Mouse (Mus musculus) hindbrain, embryonic 13.5 days (tissue): ENCODE measurements at regions not wholly inside any gene's neighbourhood (a gene's known extent, or its start where the extent isn't known, plus 50 kb on each side); places are given as distances from the start of the nearest gene placed in this dataset.
A peak's percentile ranks its signal among the peaks of the same experiment; 100 is the strongest.

Source experiments
- ATAC-seq: fragments of 200-750 bp; cut with Nextera tagmentation; 2 replicates; pipeline ENCODE4 v1.8.0; 2017; ENCODE audit warnings: moderate TSS enrichment; ENCODE audit not compliant: low FRiP score
- H3K27ac ChIP-seq: fragments of 300-500 bp; sonication (generic); 2 replicates; pipeline ENCODE4 v1.5.1; 2015; ENCODE audit warnings: inconsistent platforms, mild to moderate bottlenecking, moderate library complexity
- H3K27me3 ChIP-seq: fragments of 300-500 bp; sonication (generic); 2 replicates; pipeline ENCODE4 v1.6.1; 2015; ENCODE audit warnings: mild to moderate bottlenecking, inconsistent platforms
- H3K36me3 ChIP-seq: fragments of 300-500 bp; sonication (generic); 2 replicates; pipeline ENCODE4 v1.6.1; 2015; ENCODE audit warnings: mild to moderate bottlenecking, inconsistent platforms
- H3K4me1 ChIP-seq: fragments of 300-500 bp; sonication (generic); replicated peaks from 2 replicates; pipeline ENCODE4 v1.6.1; 2015; ENCODE audit warnings: inconsistent platforms
- H3K4me2 ChIP-seq: fragments of 300-500 bp; sonication (generic); 2 replicates; pipeline ENCODE4 v1.6.1; 2015; ENCODE audit warnings: inconsistent platforms, mild to moderate bottlenecking, moderate library complexity
- H3K4me3 ChIP-seq: fragments of 300-500 bp; sonication (generic); 2 replicates; pipeline ENCODE4 v1.5.1; 2015; ENCODE audit warnings: mild to moderate bottlenecking, inconsistent platforms
- H3K9ac ChIP-seq: fragments of 300-500 bp; sonication (generic); 2 replicates; pipeline ENCODE4 v1.6.1; 2015; ENCODE audit warnings: mild to moderate bottlenecking, inconsistent platforms
- H3K9me3 ChIP-seq: fragments of 300-500 bp; sonication (generic); 2 replicates; pipeline ENCODE4 v1.6.1; 2016; ENCODE audit warnings: inconsistent platforms
- WGBS: fragments of 180-500 bp; shearing (Covaris S2); methylation state at CpG from one replicate; pipeline ENCODE4 v1.1.7; 2015; 5-methylcytosine and 5-hydroxymethylcytosine counted together

GRCm38 (mm10) chr3:118445360-118445759 is 116.6 kb upstream of the Dpyd start:
- no peak for ATAC-seq
- H3K9me3 ChIP-seq: no peaks in the 10 kb centered on the region
- no peaks in the 10 kb centered on the region for H3K27me3 ChIP-seq
- H3K9ac ChIP-seq: no peak overlapping the region
- 0 out of 2 replicates have a peak, but pooled peaks cover 7% of the 10 kb centered on the region for H3K4me1 ChIP-seq
- WGBS: 74% methylated on average over 4 of the region's 4 CpGs
- no peak overlapping the region for H3K4me2 ChIP-seq
- no peaks in the 10 kb centered on the region for H3K36me3 ChIP-seq
- no peak overlapping the region for H3K4me3 ChIP-seq
- H3K27ac ChIP-seq: no peak overlapping the region

DNA sequence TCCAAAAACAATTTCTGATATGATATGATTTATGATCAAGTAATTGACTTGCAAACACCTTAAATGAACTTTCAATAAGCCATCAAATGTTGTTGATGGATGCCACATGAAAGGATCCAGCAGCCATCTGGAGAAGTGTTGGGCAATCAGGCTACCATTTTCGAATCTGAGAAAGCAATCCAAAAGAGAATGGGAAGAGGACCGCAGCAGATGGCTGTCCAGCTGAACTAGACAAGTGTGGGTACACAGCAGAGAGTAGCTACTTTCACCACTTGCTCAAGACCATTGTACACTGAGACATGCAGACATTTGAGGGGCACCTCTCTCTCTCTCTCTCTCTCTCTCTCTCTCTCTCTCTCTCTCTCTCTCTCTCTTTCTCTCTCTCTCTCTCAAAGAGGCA is 102.3 kb upstream of the Dpyd start:
- Histone ChIP-seq H3K4me1 (0 out of 2 replicates have a peak, but pooled peaks cover 3% of the 10 kb centered on the region), H3K27ac (no peak overlapping the region), H3K4me3 (no peak overlapping the region), H3K4me2 (no peak overlapping the region), H3K9me3 (no peaks in the 10 kb centered on the region), H3K36me3 (no peaks in the 10 kb centered on the region), H3K27me3 (no peaks in the 10 kb centered on the region), H3K9ac (no peak overlapping the region)
- WGBS: 85% methylated on average over 2 of the region's 2 CpGs
- no peak for ATAC-seq

- H3K4me3 ChIP-seq: no peak overlapping the region
- H3K4me1 ChIP-seq: 0 out of 2 replicates have a peak, but pooled peaks cover 3% of the 10 kb centered on the region
- 87% methylated on average over 2 of the region's 2 CpGs for WGBS
- H3K9me3 ChIP-seq: no peaks in the 10 kb centered on the region
- H3K27ac ChIP-seq: no peak overlapping the region
- H3K9ac ChIP-seq: no peak overlapping the region
- peaks cover 5% of the 10 kb centered on the region; the same call in 1 of the 2 replicates for H3K36me3 ChIP-seq
- ATAC-seq: no peak
- H3K27me3 ChIP-seq: no peaks in the 10 kb centered on the region
- no peak overlapping the region for H3K4me2 ChIP-seq
These were observed 96.3 kb upstream of the Dpyd start for GRCm38 (mm10) chr3:118465611-118466010.

DNA sequence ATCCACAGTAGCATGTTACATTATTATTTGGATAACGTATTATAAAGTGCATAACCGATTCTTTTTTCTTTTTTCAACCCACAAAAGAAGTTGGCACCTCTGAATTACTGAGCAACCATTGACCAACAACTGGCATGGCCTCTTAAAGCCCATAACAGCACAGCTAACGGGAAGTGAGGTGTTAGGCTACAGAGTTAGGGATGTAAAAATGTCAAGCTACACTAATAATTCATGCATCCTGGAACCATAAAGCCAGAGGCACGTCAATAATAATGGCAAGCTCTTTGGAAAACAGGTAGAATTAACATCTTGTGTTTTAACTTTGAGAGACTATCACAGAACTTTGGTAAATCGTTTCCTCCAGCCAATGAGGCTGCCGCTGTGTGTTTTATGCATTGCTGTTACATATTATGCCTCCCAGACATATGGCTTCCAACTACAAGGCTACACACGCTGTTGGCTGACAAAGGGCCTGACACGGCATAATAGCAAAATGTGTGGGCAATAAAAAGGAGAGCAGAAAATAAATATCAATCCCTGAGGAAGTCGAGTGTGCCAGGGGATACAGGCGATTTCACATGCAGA is 89.6 kb upstream of the Dpyd start:
- H3K27ac ChIP-seq: 0 out of 2 replicates have a peak overlapping the region, but pooled peaks have one; percentile 23
- no peak for ATAC-seq
- 69% methylated on average over 10 of the region's 10 CpGs for WGBS
- H3K4me3 ChIP-seq: no peak overlapping the region
- H3K4me1 ChIP-seq: peaks cover 11% of the 10 kb centered on the region; the same call in 1 of the 2 replicates
- peaks cover 5% of the 10 kb centered on the region; the same call in 1 of the 2 replicates for H3K36me3 ChIP-seq
- H3K4me2 ChIP-seq: no peak overlapping the region
- no peaks in the 10 kb centered on the region for H3K27me3 ChIP-seq
- H3K9ac ChIP-seq: no peak overlapping the region
- H3K9me3 ChIP-seq: no peaks in the 10 kb centered on the region

DNA sequence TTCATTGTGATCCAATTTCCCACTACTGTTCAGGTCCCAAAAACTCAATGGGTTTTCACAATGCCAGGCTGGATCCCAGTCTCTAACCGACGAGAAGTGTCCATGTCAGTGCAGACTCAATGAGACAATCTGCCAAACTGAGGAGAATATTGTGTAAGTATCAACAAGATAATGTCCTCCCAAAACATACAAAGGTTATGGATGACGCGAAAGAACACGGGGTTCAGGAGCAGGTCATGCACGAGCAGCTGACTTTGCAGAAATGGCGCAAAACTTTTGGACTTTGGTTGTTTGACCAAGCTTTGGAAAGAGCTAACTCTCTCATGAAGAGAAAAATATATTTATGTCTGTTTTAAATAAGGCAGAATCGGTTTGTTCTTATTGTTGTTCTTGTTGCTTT is 83.9 kb upstream of the Dpyd start:
- H3K4me2 ChIP-seq: no peak overlapping the region
- no peaks in the 10 kb centered on the region for H3K9me3 ChIP-seq
- no peaks in the 10 kb centered on the region for H3K4me1 ChIP-seq
- ATAC-seq: no peak
- H3K4me3 ChIP-seq: no peak overlapping the region
- H3K27ac ChIP-seq: no peak overlapping the region
- H3K9ac ChIP-seq: no peak overlapping the region
- H3K36me3 ChIP-seq: no peaks in the 10 kb centered on the region
- 86% methylated on average over 8 of the region's 8 CpGs for WGBS
- H3K27me3 ChIP-seq: no peaks in the 10 kb centered on the region

DNA sequence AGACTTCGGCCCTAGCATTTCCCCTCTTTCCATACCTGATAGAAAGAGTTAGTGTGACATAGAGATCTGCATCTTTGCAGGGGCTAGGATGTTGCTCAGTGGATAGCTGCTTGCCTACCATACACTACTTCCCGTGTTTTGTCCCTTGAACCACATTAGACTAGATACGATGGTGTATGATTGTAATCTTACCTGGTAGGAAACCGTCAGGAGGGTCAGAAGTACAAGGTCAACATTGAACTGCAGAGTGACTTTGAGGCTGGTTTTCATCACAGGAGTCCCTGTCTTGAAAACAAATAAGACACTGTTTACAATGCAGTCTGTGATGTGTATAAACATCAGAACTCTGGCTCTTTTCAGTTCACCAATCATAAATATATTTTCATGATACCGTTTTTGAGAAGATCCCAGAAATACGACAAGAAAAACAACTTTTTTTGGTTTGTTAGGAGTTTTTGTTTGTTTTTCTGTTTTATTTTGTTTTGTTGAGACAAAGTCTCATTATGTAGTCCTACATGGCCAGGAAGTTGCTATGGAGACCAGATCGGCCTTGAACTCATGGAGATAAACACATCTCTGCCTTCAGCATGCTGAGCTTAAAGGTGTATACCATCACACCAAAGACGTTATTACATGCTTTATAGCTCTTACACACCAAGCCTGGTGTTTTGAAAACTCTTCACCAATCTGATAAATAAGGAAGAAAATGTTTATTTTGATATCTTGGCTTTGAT is 81.2 kb upstream of the Dpyd start:
- no peak for ATAC-seq
- Histone ChIP-seq H3K4me2 (no peak overlapping the region), H3K9me3 (no peaks in the 10 kb centered on the region), H3K27ac (no peak overlapping the region), H3K36me3 (no peaks in the 10 kb centered on the region), H3K4me3 (no peak overlapping the region), H3K27me3 (no peaks in the 10 kb centered on the region), H3K4me1 (no peaks in the 10 kb centered on the region), H3K9ac (no peak overlapping the region)
- 73% methylated on average over 8 of the region's 8 CpGs for WGBS

DNA sequence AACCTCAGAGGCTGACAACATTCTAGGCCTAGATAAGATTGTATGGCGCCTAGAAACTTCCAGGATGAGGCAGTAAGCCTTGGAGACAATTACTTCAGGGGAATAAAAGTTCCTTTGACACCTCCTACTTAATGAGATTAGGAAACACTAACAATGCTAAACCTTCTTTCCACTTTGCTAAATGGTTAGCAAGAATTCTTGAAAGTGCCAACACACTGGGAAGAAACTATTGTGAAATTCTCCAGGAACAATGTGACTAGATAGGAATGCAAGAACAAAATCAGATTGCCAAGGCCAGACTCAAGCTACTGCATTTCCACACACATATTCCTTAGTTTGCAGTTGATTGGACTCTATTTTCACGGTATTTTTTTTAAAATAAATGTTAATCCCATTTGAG is 76.0 kb upstream of the Dpyd start:
- H3K27me3 ChIP-seq: no peaks in the 10 kb centered on the region
- no peaks in the 10 kb centered on the region for H3K9me3 ChIP-seq
- no peaks in the 10 kb centered on the region for H3K4me1 ChIP-seq
- H3K36me3 ChIP-seq: no peaks in the 10 kb centered on the region
- H3K4me2 ChIP-seq: no peak overlapping the region
- no peak overlapping the region for H3K4me3 ChIP-seq
- no peak overlapping the region for H3K27ac ChIP-seq
- no peak overlapping the region for H3K9ac ChIP-seq
- WGBS: 73% methylated on average over 2 of the region's 2 CpGs
- ATAC-seq: no peak

DNA sequence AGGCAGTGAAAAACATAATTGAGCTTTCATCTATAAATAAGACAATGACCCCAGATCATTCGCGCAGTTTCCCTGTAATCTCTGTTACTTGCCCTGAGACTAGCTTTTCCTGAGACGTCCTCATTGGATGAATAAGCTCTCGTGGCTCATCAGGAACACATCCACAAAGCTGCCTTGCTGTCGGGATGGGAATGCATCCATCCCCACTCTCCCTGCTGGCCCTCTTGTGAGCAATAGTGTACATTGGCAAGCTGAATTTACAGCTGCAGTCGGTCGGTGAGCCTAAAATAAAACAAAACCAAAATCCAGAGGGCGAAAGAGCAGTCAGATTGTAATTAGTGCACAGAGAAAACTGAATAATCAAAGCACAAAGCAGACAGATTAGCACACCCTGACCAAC is 74.5 kb upstream of the Dpyd start:
- Histone ChIP-seq H3K36me3 (no peaks in the 10 kb centered on the region), H3K4me3 (no peak overlapping the region), H3K9me3 (no peaks in the 10 kb centered on the region), H3K4me1 (no peaks in the 10 kb centered on the region), H3K4me2 (no peak overlapping the region), H3K27me3 (no peaks in the 10 kb centered on the region), H3K27ac (no peak overlapping the region), H3K9ac (no peak overlapping the region)
- 72% methylated on average over 8 of the region's 8 CpGs for WGBS
- ATAC-seq: no peak

- WGBS: 95% methylated on average over 1 of the region's 1 CpGs
- Histone ChIP-seq H3K9me3 (no peaks in the 10 kb centered on the region), H3K27ac (no peak overlapping the region), H3K4me1 (no peaks in the 10 kb centered on the region), H3K9ac (no peak overlapping the region), H3K4me2 (no peak overlapping the region), H3K4me3 (no peak overlapping the region), H3K36me3 (no peaks in the 10 kb centered on the region), H3K27me3 (no peaks in the 10 kb centered on the region)
- ATAC-seq: no peak
These were observed 70.8 kb upstream of the Dpyd start for GRCm38 (mm10) chr3:118491101-118491500.

GRCm38 (mm10) chr3:118491871-118492270 is 70.1 kb upstream of the Dpyd start:
- Histone ChIP-seq H3K36me3 (no peaks in the 10 kb centered on the region), H3K9ac (no peak overlapping the region), H3K4me1 (no peaks in the 10 kb centered on the region), H3K4me2 (no peak overlapping the region), H3K27ac (no peak overlapping the region), H3K27me3 (no peaks in the 10 kb centered on the region), H3K9me3 (no peaks in the 10 kb centered on the region), H3K4me3 (no peak overlapping the region)
- ATAC-seq: no peak
- WGBS: 94% methylated on average over 5 of the region's 5 CpGs

DNA sequence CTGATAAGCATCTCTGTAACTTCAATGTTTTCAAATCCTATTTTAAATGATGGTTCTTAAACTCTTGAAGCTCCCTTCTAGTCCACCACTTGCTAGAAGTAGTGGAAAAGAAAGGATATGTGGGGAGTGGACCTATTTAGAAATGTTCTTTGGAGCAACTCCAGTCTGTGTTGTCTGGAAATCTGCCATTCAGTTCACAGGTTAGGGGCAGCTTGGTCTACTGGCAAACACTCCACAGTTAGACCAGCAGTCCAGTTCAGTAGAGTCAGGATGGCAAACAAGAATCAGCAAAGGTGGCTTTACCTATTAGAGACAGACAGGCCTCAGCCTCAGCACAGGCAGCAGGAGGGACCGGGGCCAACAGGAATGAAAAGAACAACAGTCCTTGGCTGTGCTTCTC is 67.3 kb upstream of the Dpyd start:
- ATAC-seq: no peak
- Histone ChIP-seq H3K4me1 (no peaks in the 10 kb centered on the region), H3K9me3 (no peaks in the 10 kb centered on the region), H3K4me3 (no peak overlapping the region), H3K4me2 (no peak overlapping the region), H3K36me3 (no peaks in the 10 kb centered on the region), H3K27me3 (no peaks in the 10 kb centered on the region), H3K27ac (no peak overlapping the region), H3K9ac (no peak overlapping the region)
- 60% methylated on average over 1 of the region's 1 CpGs for WGBS

GRCm38 (mm10) chr3:118500234-118500633 is 61.7 kb upstream of the Dpyd start:
- WGBS: 19% methylated on average over 4 of the region's 4 CpGs
- H3K9me3 ChIP-seq: no peaks in the 10 kb centered on the region
- no peak overlapping the region for H3K4me3 ChIP-seq
- no peaks in the 10 kb centered on the region for H3K27me3 ChIP-seq
- no peaks in the 10 kb centered on the region for H3K36me3 ChIP-seq
- H3K27ac ChIP-seq: no peak overlapping the region
- H3K4me2 ChIP-seq: no peak overlapping the region
- H3K9ac ChIP-seq: no peak overlapping the region
- no peaks in the 10 kb centered on the region for H3K4me1 ChIP-seq
- no peak for ATAC-seq
